In genomic region chr5:123626631-123627030, GRCm38 (mm10) we compare ENCODE assay signal across 9 mouse cellular contexts. TPM values are rescaled to one million over a fixed set of nuclear protein-coding genes. Genes with fewer than 3 reads are reported as not detected.
DNase-seq lines count a peak whose midpoint lies in the region; ATAC-seq and TF ChIP-seq lines count a peak whose summit lies in the region.
"Had no signal": no experiment of that assay in that cellular context is flagged by ENCODE, and none has a peak within 500 bp of the region (broad histone marks: within the 10 kb centered on the region; RNA-seq: fewer than 3 reads in every experiment).

No protein-coding gene starts in this region.

- no peak overlapping the region for H3K27ac ChIP-seq in hindbrain, embryonic 14.5 days
- H3K27ac ChIP-seq in hindbrain, embryonic 16.5 days (ENCODE audit: low read depth, low read length), result no peak overlapping the region
- H3K27ac ChIP-seq in stomach, postnatal 0 days (replicated peaks), result no peak overlapping the region
- H3K27ac ChIP-seq: limb, embryonic 15.5 days had no signal

- no peak for ATAC-seq in hindbrain, embryonic 14.5 days (ENCODE audit: low FRiP score)
- ATAC-seq in hindbrain, embryonic 16.5 days, result no peak
- ATAC-seq in megakaryocyte-erythroid progenitor cell, adult 5-6 weeks (replicated peaks; ENCODE audit: low FRiP score, low TSS enrichment, poor library complexity, severe bottlenecking), result 0 out of 2 replicates have a peak, but pooled peaks have one; percentile 65
- peak; percentile 71; the same call in 1 of the 2 replicates for ATAC-seq in stomach, postnatal 0 days (ENCODE audit: low FRiP score, low TSS enrichment)

- H3K27me3 ChIP-seq in hindbrain, embryonic 14.5 days (ENCODE audit: control insufficient read depth, insufficient read depth, low read length), result no peaks in the 10 kb centered on the region
- no peaks in the 10 kb centered on the region for H3K27me3 ChIP-seq in hindbrain, embryonic 16.5 days (replicated peaks; ENCODE audit: control insufficient read depth, insufficient read depth, low read length)
- no peaks in the 10 kb centered on the region; the same call in 1 of the 2 replicates for H3K27me3 ChIP-seq in E14TG2a.4 (ENCODE audit: insufficient read depth, low read length)
- H3K27me3 ChIP-seq in stomach, postnatal 0 days (ENCODE audit: control insufficient read depth, insufficient read depth, low read length), result no peaks in the 10 kb centered on the region
- H3K27me3 ChIP-seq: limb, embryonic 15.5 days had no signal

- H3K4me2 ChIP-seq in hindbrain, embryonic 14.5 days (replicated peaks), result no peak overlapping the region
- H3K4me2 ChIP-seq in hindbrain, embryonic 16.5 days (ENCODE audit: low read length), result no peak overlapping the region
- no peak overlapping the region for H3K4me2 ChIP-seq in stomach, postnatal 0 days (replicated peaks; ENCODE audit: low read depth)
- H3K4me2 ChIP-seq: limb, embryonic 15.5 days had no signal

- TF ChIP-seq EP300 in stomach, postnatal 0 days (optimal IDR thresholded peaks at IDR 0.05), result no peak

- H3K4me1 ChIP-seq in hindbrain, embryonic 14.5 days (replicated peaks; ENCODE audit: control insufficient read depth, insufficient read depth, low read length), result no peaks in the 10 kb centered on the region
- H3K4me1 ChIP-seq in hindbrain, embryonic 16.5 days (ENCODE audit: control insufficient read depth, insufficient read depth, low read depth, low read length), result no peaks in the 10 kb centered on the region
- H3K4me1 ChIP-seq in E14TG2a.4 (replicated peaks; ENCODE audit: low read depth, low read length), result no peaks in the 10 kb centered on the region
- H3K4me1 ChIP-seq in stomach, postnatal 0 days (replicated peaks; ENCODE audit: control insufficient read depth, insufficient read depth), result no peaks in the 10 kb centered on the region
- H3K4me1 ChIP-seq: limb, embryonic 15.5 days had no signal

- peaks cover 74% of the 10 kb centered on the region for H3K36me3 ChIP-seq in hindbrain, embryonic 14.5 days (replicated peaks; ENCODE audit: control insufficient read depth, insufficient read depth)
- peaks cover 13% of the 10 kb centered on the region for H3K36me3 ChIP-seq in hindbrain, embryonic 16.5 days (ENCODE audit: control insufficient read depth, insufficient read depth, low read length)
- H3K36me3 ChIP-seq in E14TG2a.4 (ENCODE audit: insufficient read depth, low read length), result no peaks in the 10 kb centered on the region
- peaks cover 4% of the 10 kb centered on the region; the same call in 1 of the 2 replicates for H3K36me3 ChIP-seq in stomach, postnatal 0 days (ENCODE audit: control insufficient read depth, insufficient read depth, low read length)

- 27% methylated on average over 8 of the region's 8 CpGs for WGBS in hindbrain, embryonic 14.5 days
- 32% methylated on average over 8 of the region's 8 CpGs for WGBS in hindbrain, embryonic 16.5 days
- 25% methylated on average over 8 of the region's 8 CpGs for WGBS in stomach, postnatal 0 days

- peak; percentile 75 for DNase-seq in hindbrain, embryonic 14.5 days (ENCODE audit: low spot score)
- peak; percentile 35 for DNase-seq in c-Kit-positive CD71-positive TER-119-positive erythroid progenitor cells, embryonic 14.5 days (ENCODE audit: low spot score)
- DNase-seq in gastrocnemius, postnatal 10 days, result peak; percentile 65
- DNase-seq in kidney, postnatal 4 days, result peak; percentile 75 to 81
- DNase-seq in stomach, postnatal 0 days (ENCODE audit: low spot score), result peak; percentile 69

- no peak overlapping the region for H3K9ac ChIP-seq in hindbrain, embryonic 14.5 days
- no peak overlapping the region for H3K9ac ChIP-seq in hindbrain, embryonic 16.5 days (ENCODE audit: low read depth, low read length)
- H3K9ac ChIP-seq in stomach, postnatal 0 days (ENCODE audit: low read length), result no peak overlapping the region
- H3K9ac ChIP-seq: limb, embryonic 15.5 days had no signal

- no peaks in the 10 kb centered on the region for H3K9me3 ChIP-seq in hindbrain, embryonic 14.5 days (ENCODE audit: control insufficient read depth, low read length)
- H3K9me3 ChIP-seq in hindbrain, embryonic 16.5 days (ENCODE audit: control insufficient read depth, low read length), result no peaks in the 10 kb centered on the region
- H3K9me3 ChIP-seq in E14TG2a.4 (ENCODE audit: low read length), result no peaks in the 10 kb centered on the region
- H3K9me3 ChIP-seq in stomach, postnatal 0 days (ENCODE audit: control insufficient read depth, low read length), result no peaks in the 10 kb centered on the region
- H3K9me3 ChIP-seq: limb, embryonic 15.5 days had no signal

- TF ChIP-seq CTCF in E14TG2a.4 (conservative IDR thresholded peaks at IDR 0.05; ENCODE audit: low read length), result peak; percentile 32
- peak; percentile 77 for TF ChIP-seq CTCF in stomach, postnatal 0 days (IDR thresholded peaks at IDR 0.05; ENCODE audit: low read depth)

- H3K4me3 ChIP-seq in hindbrain, embryonic 14.5 days (replicated peaks; ENCODE audit: low read length), result no peak overlapping the region
- H3K4me3 ChIP-seq in hindbrain, embryonic 16.5 days (ENCODE audit: low read length), result no peak overlapping the region
- no peak overlapping the region for H3K4me3 ChIP-seq in E14TG2a.4 (replicated peaks; ENCODE audit: low read length)
- H3K4me3 ChIP-seq in stomach, postnatal 0 days (ENCODE audit: low read depth, low read length), result no peak overlapping the region
- H3K4me3 ChIP-seq: limb, embryonic 15.5 days had no signal

RNA-seq across cellular contexts. Expression of gene Vps33a, which starts 53.8 kb away (rescaled TPM):
- 49.8 and 50.4 TPM in 2 replicates for polyA plus RNA-seq in hindbrain, embryonic 14.5 days (2014; fragmentation: Nextera tagmentation; extraction: Ambion mirVana)
- 40.0 and 44.3 TPM in 2 replicates for polyA plus RNA-seq in hindbrain, embryonic 16.5 days (2015; fragmentation: Nextera tagmentation; extraction: Ambion mirVana)
- total RNA-seq in gastrocnemius, postnatal 10 days (2021), result 10 to 100 TPM; 23.3 to 26.6 TPM
- 30.6 and 35.7 TPM in 2 replicates for total RNA-seq in megakaryocyte-erythroid progenitor cell, adult 5-6 weeks (2014; fragmentation: Nextera tagmentation)
- total RNA-seq in megakaryocyte-erythroid progenitor cell, adult 5-6 weeks (2017), result 20.8 and 31.6 TPM in 2 replicates
- 12.1 and 14.6 TPM in 2 replicates for polyA plus RNA-seq in stomach, postnatal 0 days (2015; fragmentation: Nextera tagmentation; extraction: Ambion mirVana)

RNA-seq across cellular contexts. Expression of gene Clip1, which starts 57.8 kb away (rescaled TPM):
- 70.7 and 72.9 TPM in 2 replicates for polyA plus RNA-seq in hindbrain, embryonic 14.5 days (2014; fragmentation: Nextera tagmentation; extraction: Ambion mirVana)
- 74.3 and 74.4 TPM in 2 replicates for polyA plus RNA-seq in hindbrain, embryonic 16.5 days (2015; fragmentation: Nextera tagmentation; extraction: Ambion mirVana)
- 100 to 1,000 TPM in 1 of 2 experiments, 10 to 100 TPM in 1; 91.2 to 111 TPM for total RNA-seq in gastrocnemius, postnatal 10 days (2021)
- total RNA-seq in megakaryocyte-erythroid progenitor cell, adult 5-6 weeks (2014; fragmentation: Nextera tagmentation), result 45.2 and 52.4 TPM in 2 replicates
- total RNA-seq in megakaryocyte-erythroid progenitor cell, adult 5-6 weeks (2017), result 45.0 and 64.8 TPM in 2 replicates
- polyA plus RNA-seq in stomach, postnatal 0 days (2015; fragmentation: Nextera tagmentation; extraction: Ambion mirVana), result 36.1 and 41.4 TPM in 2 replicates

Comparison
In these comparisons a context has a peak if more than half of its experiments do, and no peak if none do; other contexts are left out.
1. ATAC-seq: peak in megakaryocyte-erythroid progenitor cell, adult 5-6 weeks (single experiment) and stomach, postnatal 0 days (single experiment); none in hindbrain, embryonic 14.5 days (single experiment) and hindbrain, embryonic 16.5 days (single experiment).
2. Peak in every context shown above with its lines, with median percentiles within 50 percentile points of each other: DNase-seq.